Mouse (Mus musculus): Measurements from ENCODE around the gene Btbd35f25. TPM values are rescaled to one million over a fixed set of nuclear protein-coding genes. Genes with fewer than 3 reads are reported as not detected.
"Not testable (repeated sequence)": the region's sequence is repeated elsewhere in the genome, so short reads cannot be mapped to it uniquely, and the experiment has no call there.

Btbd35f25 gene
- polyA plus RNA-seq (2012; rRNA removed), result not detected in 2 replicates

DNA sequence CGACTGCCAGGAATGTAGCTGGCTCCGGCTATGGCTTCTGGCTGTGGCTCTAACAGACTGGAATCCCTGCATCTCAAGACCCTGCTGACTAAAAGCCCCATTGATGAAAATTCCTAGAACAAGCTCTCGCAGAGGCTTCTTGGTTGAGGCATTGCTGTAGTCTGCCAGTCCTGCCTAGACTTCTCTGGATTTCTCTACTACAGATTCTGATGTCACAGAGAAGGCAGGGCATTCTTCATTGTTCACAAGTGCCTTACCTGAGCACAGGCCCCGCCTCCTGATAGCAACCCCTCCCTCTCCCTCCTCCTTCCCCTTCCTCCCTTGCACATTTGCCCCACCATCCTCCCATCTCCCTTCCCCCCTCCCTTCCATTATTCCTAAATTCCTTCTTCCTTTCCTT is at the start of gene Btbd35f25:
Btbd35f25 (minus strand) TSS at position 101 of the 400 bp plus-strand sequence.
- 81% methylated on average over 4 of the region's 4 CpGs for WGBS
- DNase-seq (ENCODE audit: low read depth, low spot score), result not testable (repeated sequence)

DNA sequence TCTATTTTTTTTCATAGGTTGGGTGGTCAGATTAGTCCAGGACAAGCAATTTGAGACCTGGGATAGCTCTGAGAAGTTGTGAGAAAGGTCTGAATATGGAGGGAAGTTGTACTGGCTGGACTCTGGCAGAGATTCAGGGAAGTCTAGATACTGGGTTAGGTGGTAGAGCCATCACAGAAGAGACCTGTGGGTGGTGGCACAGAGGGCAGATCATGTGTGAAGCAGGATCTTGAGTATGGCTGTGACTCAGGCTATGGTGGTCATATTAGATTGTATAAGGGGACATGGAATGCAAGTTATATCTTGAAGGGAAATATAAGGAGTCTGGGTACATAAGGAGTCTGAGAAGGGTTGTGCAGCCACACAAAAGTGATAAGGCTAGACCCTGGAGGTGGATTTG is 49.3 kb upstream of the Btbd35f25 start:
- no peak for DNase-seq (ENCODE audit: low read depth, low spot score)

DNA sequence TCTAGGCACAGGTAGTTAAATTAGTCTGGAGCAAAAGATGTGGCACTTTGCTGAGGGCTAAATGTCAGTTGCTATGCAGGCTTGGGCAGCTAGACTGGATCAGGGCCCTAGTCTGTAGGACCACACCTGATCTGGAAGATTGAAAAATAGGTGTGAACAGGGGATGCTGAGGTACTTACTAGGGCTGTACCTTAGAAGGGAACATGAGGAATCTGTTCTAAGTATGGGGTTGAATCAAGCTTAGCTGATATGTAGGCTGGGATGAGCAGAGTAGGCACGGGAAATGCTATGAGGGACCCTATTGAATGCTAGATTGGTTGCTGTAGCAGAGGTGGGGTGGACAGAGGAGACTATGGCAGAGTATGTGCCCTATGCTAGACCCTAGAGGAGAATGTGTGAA is 47.0 kb upstream of the Btbd35f25 start:
- WGBS, result 78% methylated on average over 1 of the region's 1 CpGs
- no peak for DNase-seq (ENCODE audit: low read depth, low spot score)

DNA sequence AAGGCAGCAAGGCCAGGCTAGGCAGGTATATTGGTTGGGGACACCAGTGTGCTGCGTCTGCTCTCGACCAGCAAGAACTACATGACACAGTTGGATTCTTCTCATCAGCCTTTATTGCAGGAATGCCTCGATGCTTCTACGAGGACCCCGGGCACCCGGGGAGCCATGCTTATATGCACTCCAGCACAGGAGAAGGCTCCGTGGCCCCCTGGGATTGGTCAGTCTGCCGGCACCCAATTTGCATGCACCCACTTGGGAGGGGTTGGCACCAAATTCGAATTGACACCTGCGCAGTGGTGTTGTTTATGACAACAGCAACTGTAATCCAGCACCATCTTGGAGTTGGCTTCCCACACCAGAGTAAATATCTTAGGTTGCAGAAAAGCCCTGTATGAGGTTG is 28.1 kb upstream of the Btbd35f25 start:
- DNase-seq (ENCODE audit: low read depth, low spot score), result no peak
- 83% methylated on average over 10 of the region's 10 CpGs for WGBS

DNA sequence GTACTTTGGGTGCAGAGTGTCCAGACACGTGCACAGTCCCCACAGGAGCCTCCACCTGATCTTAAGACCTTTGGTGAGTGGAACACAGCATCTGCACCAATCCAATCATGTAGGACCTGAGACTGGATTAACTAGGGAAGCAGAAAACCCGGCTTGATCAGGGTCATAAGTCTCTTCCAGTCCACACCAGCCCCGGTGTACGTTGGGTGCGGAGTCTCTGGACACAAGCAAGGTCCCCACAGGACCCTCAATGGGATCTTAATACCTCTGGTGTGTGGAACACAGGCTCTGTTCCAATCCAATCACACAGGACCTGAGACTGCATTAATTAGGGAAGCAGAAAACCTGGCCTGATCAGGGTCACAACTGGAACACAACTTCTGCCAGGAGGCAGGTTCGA is 20.0 kb upstream of the Btbd35f25 start:
- WGBS, result 68% methylated on average over 6 of the region's 6 CpGs
- no peak for DNase-seq (ENCODE audit: low read depth, low spot score)

Other genes with a start within 250 kb of the Btbd35f25 start
- not detected in 2 replicates for gene Gm21883, start 142.9 kb downstream of the Btbd35f25 start, polyA plus RNA-seq (2012; rRNA removed)
- gene Spin2e, start 98.2 kb downstream of the Btbd35f25 start, polyA plus RNA-seq (2012; rRNA removed), result not detected in 2 replicates
- gene Gm21637, start 244.9 kb upstream of the Btbd35f25 start, polyA plus RNA-seq (2012; rRNA removed), result not detected in 2 replicates